13 mouse cellular contexts compared by ENCODE assay signal in the genomic region with DNA sequence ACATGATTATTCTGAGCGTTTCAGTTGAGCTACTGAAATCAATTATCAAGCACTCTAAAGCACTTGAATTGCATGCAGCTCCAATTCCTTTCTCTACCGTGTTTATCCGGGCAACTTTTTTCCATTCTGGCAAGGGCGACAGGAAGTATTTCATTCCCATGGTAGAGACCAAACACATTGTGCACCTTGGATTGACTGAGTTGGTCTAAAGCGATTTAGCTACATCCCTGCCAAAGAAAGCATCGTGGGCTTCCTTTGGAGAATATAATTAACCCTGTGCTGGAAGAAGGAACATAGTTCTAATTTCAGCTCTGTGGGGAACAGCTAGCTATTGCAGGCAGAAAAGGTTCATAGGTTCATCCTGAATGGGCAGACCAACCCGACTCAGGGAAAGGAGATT.
DNase-seq lines count a peak whose midpoint lies in the region; ATAC-seq and TF ChIP-seq lines count a peak whose summit lies in the region.
"Had no signal": no experiment of that assay in that cellular context is flagged by ENCODE, and none has a peak within 500 bp of the region (broad histone marks: within the 10 kb centered on the region; RNA-seq: fewer than 3 reads in every experiment).

No protein-coding gene starts in this region.

- no peaks in the 10 kb centered on the region for H3K27me3 ChIP-seq in lung, embryonic 14.5 days (ENCODE audit: insufficient read depth, low read length)
- no peaks in the 10 kb centered on the region for H3K27me3 ChIP-seq in embryonic facial prominence, embryonic 15.5 days
- H3K27me3 ChIP-seq in intestine, postnatal 0 days (replicated peaks; ENCODE audit: control insufficient read depth, insufficient read depth, low read length) = no peaks in the 10 kb centered on the region
- H3K27me3 ChIP-seq: kidney, embryonic 15.5 days had no signal

- intact Hi-C loops in heart, postnatal 10 days (cut with DNase I) = no loop called here

- no peaks in the 10 kb centered on the region for H3K4me1 ChIP-seq in lung, embryonic 14.5 days (ENCODE audit: insufficient read depth)
- H3K4me1 ChIP-seq in embryonic facial prominence, embryonic 15.5 days = peaks cover 20% of the 10 kb centered on the region
- H3K4me1 ChIP-seq in intestine, postnatal 0 days (replicated peaks; ENCODE audit: control insufficient read depth, insufficient read depth, low read length) = no peaks in the 10 kb centered on the region

- H3K9me3 ChIP-seq in lung, embryonic 14.5 days (ENCODE audit: low read depth, low read length) = no peaks in the 10 kb centered on the region
- no peaks in the 10 kb centered on the region for H3K9me3 ChIP-seq in embryonic facial prominence, embryonic 15.5 days (replicated peaks)
- H3K9me3 ChIP-seq in intestine, postnatal 0 days (ENCODE audit: control insufficient read depth) = no peaks in the 10 kb centered on the region
- H3K9me3 ChIP-seq: kidney, embryonic 15.5 days had no signal

- no peak overlapping the region for H3K27ac ChIP-seq in lung, embryonic 14.5 days (ENCODE audit: low read depth)
- H3K27ac ChIP-seq in embryonic facial prominence, embryonic 15.5 days (replicated peaks) = peak overlapping the region; percentile 48; the same call in 1 of the 2 replicates
- no peak overlapping the region for H3K27ac ChIP-seq in intestine, postnatal 0 days (ENCODE audit: low read depth, low read length)
- H3K27ac ChIP-seq: kidney, embryonic 15.5 days had no signal

- ATAC-seq in lung, embryonic 14.5 days (ENCODE audit: insufficient read depth) = no peak
- ATAC-seq in embryonic facial prominence, embryonic 15.5 days (ENCODE audit: insufficient number of reproducible peaks, low FRiP score, low TSS enrichment, low read depth) = no peak; the same call in 1 of the 2 replicates
- no peak for ATAC-seq in intestine, postnatal 0 days

- H3K4me2 ChIP-seq in lung, embryonic 14.5 days = no peak overlapping the region
- no peak overlapping the region for H3K4me2 ChIP-seq in embryonic facial prominence, embryonic 15.5 days (replicated peaks)
- no peak overlapping the region for H3K4me2 ChIP-seq in intestine, postnatal 0 days (replicated peaks; ENCODE audit: low read depth)
- H3K4me2 ChIP-seq: kidney, embryonic 15.5 days had no signal

- no peaks in the 10 kb centered on the region for H3K36me3 ChIP-seq in lung, embryonic 14.5 days (ENCODE audit: insufficient read depth)
- H3K36me3 ChIP-seq in embryonic facial prominence, embryonic 15.5 days = no peaks in the 10 kb centered on the region
- H3K36me3 ChIP-seq in intestine, postnatal 0 days (ENCODE audit: control insufficient read depth, insufficient read depth) = no peaks in the 10 kb centered on the region
- H3K36me3 ChIP-seq: kidney, embryonic 15.5 days had no signal

- TF ChIP-seq CTCF in lung, embryonic 14.5 days (IDR thresholded peaks at IDR 0.05; ENCODE audit: low read depth) = no peak
- TF ChIP-seq CTCF in intestine, postnatal 0 days (IDR thresholded peaks at IDR 0.05; ENCODE audit: low read depth) = no peak

- H3K9ac ChIP-seq in lung, embryonic 14.5 days = no peak overlapping the region
- H3K9ac ChIP-seq in embryonic facial prominence, embryonic 15.5 days = no peak overlapping the region
- no peak overlapping the region for H3K9ac ChIP-seq in intestine, postnatal 0 days (ENCODE audit: low read depth, low read length)
- H3K9ac ChIP-seq: kidney, embryonic 15.5 days had no signal

- WGBS in lung, embryonic 14.5 days = 61% methylated on average over 7 of the region's 7 CpGs
- WGBS in embryonic facial prominence, embryonic 15.5 days = 36% methylated on average over 7 of the region's 7 CpGs
- WGBS in intestine, postnatal 0 days = 63% methylated on average over 7 of the region's 7 CpGs

- peak; percentile 17 for DNase-seq in gastrocnemius, postnatal 25 days
- DNase-seq in gastrocnemius, postnatal 10 days = no peak
- DNase-seq in lung, embryonic 14.5 days = peak; percentile 37
- DNase-seq in lung, postnatal 4 days = no peak
- peak; percentile 55 to 64 for DNase-seq in heart, postnatal 10 days
- DNase-seq in testis, postnatal 14 days (ENCODE audit: low spot score) = no peak
- DNase-seq: adrenal gland, postnatal 14 days; B cell, adult 2 months; cerebellum, postnatal 25 days; thymus, postnatal 4 days had no signal

- no peak overlapping the region for H3K4me3 ChIP-seq in lung, embryonic 14.5 days (ENCODE audit: low read depth, low read length)
- no peak overlapping the region for H3K4me3 ChIP-seq in embryonic facial prominence, embryonic 15.5 days (replicated peaks)
- no peak overlapping the region for H3K4me3 ChIP-seq in intestine, postnatal 0 days (ENCODE audit: low read depth, low read length)
- H3K4me3 ChIP-seq: kidney, embryonic 15.5 days had no signal

Comparison
In these comparisons a context has a peak if more than half of its experiments do, and no peak if none do; other contexts are left out.
1. DNase-seq: peak in gastrocnemius, postnatal 25 days (single experiment), lung, embryonic 14.5 days (single experiment) and heart, postnatal 10 days (2 of 2); none in gastrocnemius, postnatal 10 days (single experiment), lung, postnatal 4 days (0 of 2) and testis, postnatal 14 days (single experiment).